ENCODE assay signal across 9 mouse cellular contexts in the genomic region with DNA sequence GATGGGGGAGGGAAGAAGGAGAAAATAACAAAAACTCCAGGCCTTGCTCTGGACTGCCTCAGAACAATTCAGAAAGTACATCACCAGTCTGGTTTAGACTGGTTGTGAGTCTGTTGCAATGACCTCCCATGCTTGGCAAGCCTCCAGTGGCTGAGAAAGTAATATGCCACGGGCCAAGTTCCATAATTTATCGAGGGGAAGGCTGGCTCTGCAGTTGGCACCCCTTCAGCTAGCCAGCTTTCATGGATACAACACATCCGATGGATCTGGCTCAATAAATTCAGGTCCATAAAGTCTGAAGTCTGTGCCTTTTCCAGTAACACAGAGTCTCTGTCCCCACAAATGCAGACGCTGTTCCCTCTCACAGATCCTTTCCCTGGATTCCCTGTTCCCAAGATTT. TPM values are rescaled to one million over a fixed set of nuclear protein-coding genes. Genes with fewer than 3 reads are reported as not detected.
DNase-seq lines count a peak whose midpoint lies in the region; ATAC-seq and TF ChIP-seq lines count a peak whose summit lies in the region.
"Had no signal": no experiment of that assay in that cellular context is flagged by ENCODE, and none has a peak within 500 bp of the region (broad histone marks: within the 10 kb centered on the region; RNA-seq: fewer than 3 reads in every experiment).

No protein-coding gene starts in this region.

- peak; percentile 74 for DNase-seq in intestine, embryonic 14.5 days (ENCODE audit: low spot score)
- DNase-seq in gonadal fat pad, adult 2 months (ENCODE audit: low read depth): peak; percentile 76
- DNase-seq in kidney, postnatal 10 days: peak; percentile 87
- peak; percentile 75 to 78 for DNase-seq in lung, postnatal 4 days
- peak; percentile 42 for DNase-seq in testis, postnatal 14 days (ENCODE audit: low spot score)
- DNase-seq in thymus, postnatal 0 days (ENCODE audit: low spot score): no peak

- no peak overlapping the region; the same call in 1 of the 2 replicates for H3K27ac ChIP-seq in intestine, embryonic 14.5 days (ENCODE audit: low read depth)
- no peak overlapping the region for H3K27ac ChIP-seq in intestine, embryonic 16.5 days (ENCODE audit: low read length)
- peak overlapping the region; percentile 59 for H3K27ac ChIP-seq in bone marrow macrophage, adult 2 months (ENCODE audit: insufficient read depth, low read depth, low read length)

- H3K9me3 ChIP-seq in intestine, embryonic 14.5 days (ENCODE audit: control insufficient read depth, low read length): no peaks in the 10 kb centered on the region
- no peaks in the 10 kb centered on the region for H3K9me3 ChIP-seq in intestine, embryonic 16.5 days (ENCODE audit: control insufficient read depth, low read length)
- H3K9me3 ChIP-seq: G1E had no signal

- H3K27me3 ChIP-seq in intestine, embryonic 14.5 days (replicated peaks; ENCODE audit: control insufficient read depth, insufficient read depth, low read length): no peaks in the 10 kb centered on the region
- H3K27me3 ChIP-seq in intestine, embryonic 16.5 days (replicated peaks; ENCODE audit: control insufficient read depth, insufficient read depth, low read length): no peaks in the 10 kb centered on the region

- H3K4me2 ChIP-seq in intestine, embryonic 14.5 days (ENCODE audit: low read length): no peak overlapping the region
- H3K4me2 ChIP-seq in intestine, embryonic 16.5 days (ENCODE audit: low read depth, low read length): no peak overlapping the region

- H3K36me3 ChIP-seq in intestine, embryonic 14.5 days (ENCODE audit: control insufficient read depth, insufficient read depth, low read length): no peaks in the 10 kb centered on the region
- no peaks in the 10 kb centered on the region for H3K36me3 ChIP-seq in intestine, embryonic 16.5 days (ENCODE audit: control insufficient read depth, insufficient read depth, low read length)
- H3K36me3 ChIP-seq: G1E had no signal

- no peaks in the 10 kb centered on the region; the same call in 1 of the 2 replicates for H3K4me1 ChIP-seq in intestine, embryonic 14.5 days (replicated peaks; ENCODE audit: control insufficient read depth, insufficient read depth, low read length)
- H3K4me1 ChIP-seq in intestine, embryonic 16.5 days (ENCODE audit: control insufficient read depth, insufficient read depth, low read length): no peaks in the 10 kb centered on the region
- peaks cover 19% of the 10 kb centered on the region for H3K4me1 ChIP-seq in bone marrow macrophage, adult 2 months (ENCODE audit: control insufficient read depth, insufficient read depth, low read length)

- H3K9ac ChIP-seq in intestine, embryonic 14.5 days (ENCODE audit: low read length): no peak overlapping the region
- H3K9ac ChIP-seq in intestine, embryonic 16.5 days (ENCODE audit: low read depth, low read length): no peak overlapping the region

- 39% methylated on average over 4 of the region's 4 CpGs for WGBS in intestine, embryonic 14.5 days
- 30% methylated on average over 4 of the region's 4 CpGs for WGBS in intestine, embryonic 16.5 days

- H3K4me3 ChIP-seq in intestine, embryonic 14.5 days (ENCODE audit: low read depth, low read length): no peak overlapping the region
- H3K4me3 ChIP-seq in intestine, embryonic 16.5 days (ENCODE audit: low read length): no peak overlapping the region
- no peak overlapping the region for H3K4me3 ChIP-seq in bone marrow macrophage, adult 2 months (ENCODE audit: insufficient read depth, low read length)

- no peak for ATAC-seq in intestine, embryonic 14.5 days (replicated peaks; ENCODE audit: low FRiP score, low TSS enrichment, low read depth)
- no peak for ATAC-seq in intestine, embryonic 16.5 days

- no peak for TF ChIP-seq CTCF in bone marrow macrophage, adult 2 months (IDR thresholded peaks at IDR 0.05; ENCODE audit: low read depth, low read length)

- TF ChIP-seq POLR2A in bone marrow macrophage, adult 2 months (IDR thresholded peaks at IDR 0.05; ENCODE audit: borderline replicate concordance, low read depth, low read length): no peak

RNA-seq across cellular contexts. Expression of a gene that starts 34.8 kb away (rescaled TPM):
- 13.0 and 14.2 TPM in 2 replicates for polyA plus RNA-seq in intestine, embryonic 14.5 days (2014; fragmentation: Nextera tagmentation; extraction: Ambion mirVana)
- polyA plus RNA-seq in intestine, embryonic 16.5 days (2015; fragmentation: Nextera tagmentation; extraction: Ambion mirVana): 20.7 and 21.9 TPM in 2 replicates
- 5.1 and 15.1 TPM in 2 replicates for polyA plus RNA-seq in bone marrow macrophage, adult 2 months (2012; ENCODE audit: insufficient read depth, insufficient read length, missing spikeins)
- 19.8 and 26.5 TPM in 2 replicates for polyA plus RNA-seq in gonadal fat pad, adult 2 months (2012; rRNA removed)
- polyA plus RNA-seq in thymus, postnatal 0 days (2015; fragmentation: Nextera tagmentation; extraction: Ambion mirVana): 28.4 and 31.0 TPM in 2 replicates

RNA-seq across cellular contexts. Expression of a gene that starts 40.1 kb away (rescaled TPM):
- polyA plus RNA-seq in intestine, embryonic 14.5 days (2014; fragmentation: Nextera tagmentation; extraction: Ambion mirVana): 48.2 and 50.2 TPM in 2 replicates
- 35.9 and 38.5 TPM in 2 replicates for polyA plus RNA-seq in intestine, embryonic 16.5 days (2015; fragmentation: Nextera tagmentation; extraction: Ambion mirVana)
- 18.7 and 18.9 TPM in 2 replicates for polyA plus RNA-seq in bone marrow macrophage, adult 2 months (2012; ENCODE audit: insufficient read depth, insufficient read length, missing spikeins)
- 39.0 and 44.3 TPM in 2 replicates for polyA plus RNA-seq in gonadal fat pad, adult 2 months (2012; rRNA removed)
- 48.5 and 50.8 TPM in 2 replicates for polyA plus RNA-seq in thymus, postnatal 0 days (2015; fragmentation: Nextera tagmentation; extraction: Ambion mirVana)
